Mouse (Mus musculus) G1E (cell line): Measurements from ENCODE around the gene Rpl22.

Experiments used
- CTCF ChIP-seq: IDR thresholded peaks from 2 replicates; pipeline ENCODE4 v1.5.1; 2012; ENCODE audit warnings: low read depth, low read length, inconsistent platforms, mixed read lengths
- TAL1 ChIP-seq: conservative IDR thresholded peaks from 2 replicates; pipeline ENCODE4 v1.6.1; 2012; ENCODE audit warnings: low read depth, low read length, inconsistent platforms, mixed read lengths

GRCm38 (mm10) chr4:152291562-152291961, 34.0 kb upstream of the Rpl22 start, which contains the start of gene Hes3:
- no peak for TF ChIP-seq CTCF
- TF ChIP-seq TAL1 = no peak
